Mouse (Mus musculus) kidney, adult 10 weeks (tissue): Measurements from ENCODE around the gene Prkx. TPM values are rescaled to one million over a fixed set of nuclear protein-coding genes. Genes with fewer than 3 reads are reported as not detected.

Experiments
- polyA plus RNA-seq: library from polyadenylated mRNA; stranded (reverse); fragments of 350-450 nt; fragmentation: Illumina TruSeq; extraction: RNeasy Lipid Tissue Mini Kit (QIAGEN cat#74804); gene quantifications from one replicate; pipeline ENCODE4 v1.2.3, GENCODE M21; 2014; ENCODE audit warnings: low read depth, low replicate concordance

Prkx gene
- polyA plus RNA-seq: 33.7 TPM

GRCm38 (mm10) chrX:77796238-77796835 is at the start of gene Prkx:
TSS of gene Prkx (minus strand) at chrX:77796278.

Other genes starting within 250 kb of the Prkx start
- gene Pbsn, start 57.3 kb upstream of the Prkx start, polyA plus RNA-seq: not detected
- not detected for gene Gm14744, start 68.5 kb upstream of the Prkx start, polyA plus RNA-seq
- gene 5430402E10Rik, start 128.8 kb upstream of the Prkx start, polyA plus RNA-seq: not detected